Mouse (Mus musculus) retina, adult 2 months (tissue): ENCODE results near the gene Tmeff1.

ENCODE experiments used
- DNase-seq: peaks from one replicate; pipeline ENCODE4 v3.0.0-alpha.2; 2012; ENCODE audit warnings: low read depth, low spot score

Gene Tmeff1

DNA sequence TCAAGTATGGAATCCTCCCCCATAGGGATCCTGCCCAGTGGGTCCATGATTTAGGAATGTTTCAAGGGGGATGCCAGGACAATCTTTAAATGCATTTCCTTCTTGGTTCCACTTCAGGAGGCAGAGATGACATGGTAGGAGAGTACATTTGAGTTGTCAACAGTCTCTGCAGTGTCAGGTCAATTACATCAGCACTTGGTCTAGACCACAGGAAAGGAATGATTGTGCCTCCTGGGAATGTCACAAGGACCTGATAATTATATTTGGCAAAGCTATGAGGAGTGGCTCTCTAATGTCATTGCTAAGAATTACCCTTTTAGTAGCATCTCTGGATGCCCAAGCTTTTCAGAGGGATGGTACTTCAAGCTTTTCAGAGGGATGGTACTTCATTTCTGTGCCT lies 20.0 kb upstream of the Tmeff1 start:
- DNase-seq = no peak

DNA sequence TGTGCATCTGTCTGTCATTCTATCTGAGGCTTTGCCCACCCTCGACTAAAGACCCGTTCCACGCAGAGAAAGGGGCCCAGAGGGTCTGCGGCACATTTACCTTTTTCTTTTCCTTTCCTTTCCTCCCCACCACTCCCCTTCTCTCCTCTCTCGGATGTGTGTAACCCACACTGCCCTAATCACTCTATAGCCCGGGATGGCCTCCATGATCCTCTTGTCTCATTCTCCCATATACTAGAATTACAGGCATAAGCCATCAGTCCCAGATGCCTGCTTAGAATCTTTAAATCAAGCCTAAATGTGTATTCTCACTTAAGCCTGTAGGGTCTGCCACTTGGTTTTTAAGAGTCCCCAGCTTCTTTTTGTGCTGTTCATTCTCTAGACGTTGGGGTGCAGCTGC lies 8.6 kb upstream of the Tmeff1 start:
- no peak for DNase-seq

DNA sequence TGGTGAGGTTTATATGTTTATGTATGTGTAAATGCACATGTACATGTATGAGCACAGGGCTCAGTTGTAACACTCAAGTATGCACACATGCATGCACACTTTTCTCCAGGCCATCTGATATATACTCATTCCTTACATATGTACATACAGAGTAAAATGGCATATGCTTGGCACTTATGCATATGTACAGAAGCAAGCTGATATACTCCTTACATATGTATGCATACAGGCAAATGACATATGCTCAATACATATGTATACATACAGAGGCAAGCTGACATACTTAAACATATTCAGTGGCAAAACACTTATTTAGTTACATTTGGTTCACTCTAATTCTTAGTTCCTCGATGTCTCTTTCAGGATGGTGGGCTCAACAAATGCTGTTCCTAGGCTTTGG lies 7.1 kb upstream of the Tmeff1 start:
- DNase-seq = no peak

DNA sequence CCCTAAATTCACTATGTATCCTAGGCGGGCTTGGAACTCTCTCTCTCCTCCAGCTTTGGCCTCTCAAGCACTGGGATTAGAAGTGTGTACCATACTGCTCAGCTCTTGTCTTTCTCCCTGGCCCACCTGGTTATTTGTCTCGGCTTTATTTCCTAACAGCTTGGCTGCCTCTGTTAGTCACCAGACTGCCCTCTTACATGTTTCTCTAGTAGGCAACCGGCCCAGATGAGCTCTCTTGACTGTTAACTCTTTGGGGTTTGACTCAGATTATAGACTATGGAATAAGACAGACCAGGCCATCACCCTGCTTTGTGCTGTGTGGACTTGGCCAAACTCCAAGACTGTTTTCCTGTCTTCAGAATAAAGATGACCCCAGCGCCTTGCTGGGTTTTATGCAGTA lies 6.6 kb upstream of the Tmeff1 start:
- no peak for DNase-seq

DNA sequence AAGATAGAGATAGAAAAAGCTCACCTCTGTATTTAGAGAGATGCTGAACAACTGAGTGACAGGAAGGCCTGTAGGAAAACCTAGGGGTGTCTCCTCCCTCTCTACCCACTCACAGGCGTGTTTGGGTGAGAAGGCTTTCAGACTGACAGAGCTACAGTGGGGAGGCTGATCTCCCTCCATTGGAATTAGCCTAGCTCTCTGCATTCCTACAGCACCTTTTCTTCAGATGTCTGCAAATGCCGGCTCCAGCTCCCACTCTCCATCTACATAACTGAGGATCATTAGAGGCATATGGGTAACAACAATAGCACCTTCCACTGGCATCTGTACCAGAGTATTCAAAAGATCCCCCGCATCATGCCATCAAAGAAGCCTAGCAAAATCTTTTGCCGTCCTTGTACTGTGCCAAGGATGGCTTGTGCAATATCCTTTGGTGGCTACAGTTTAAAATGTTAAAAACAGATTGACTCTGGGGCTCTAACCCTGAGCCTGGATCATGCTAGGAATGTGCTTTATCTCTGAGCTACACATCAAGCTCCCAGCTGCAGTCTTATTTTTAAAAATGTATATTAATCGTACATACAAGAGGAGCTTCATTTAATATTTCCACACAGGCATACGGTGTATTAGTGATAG lies 5.4 kb upstream of the Tmeff1 start:
- no peak for DNase-seq

DNA sequence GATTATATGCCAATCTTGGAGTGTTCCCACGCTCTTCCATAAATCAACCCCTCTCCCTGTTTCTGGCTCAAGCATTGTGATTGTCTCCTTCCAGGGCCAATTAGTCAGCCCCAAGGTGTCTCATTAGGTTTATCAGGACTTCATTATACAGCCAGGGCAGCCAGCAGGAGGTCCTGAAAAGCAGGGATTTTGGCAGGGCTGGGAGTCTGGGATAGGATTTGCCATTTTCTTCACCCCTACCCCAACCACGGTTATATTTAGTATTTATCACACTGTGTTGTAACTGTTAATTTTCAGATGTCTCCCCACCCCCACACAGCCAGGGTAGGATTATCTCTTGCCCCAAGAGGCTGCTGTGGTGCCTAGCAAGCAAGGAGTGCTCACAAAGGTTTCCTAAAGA lies 3.8 kb upstream of the Tmeff1 start:
- DNase-seq = no peak

DNA sequence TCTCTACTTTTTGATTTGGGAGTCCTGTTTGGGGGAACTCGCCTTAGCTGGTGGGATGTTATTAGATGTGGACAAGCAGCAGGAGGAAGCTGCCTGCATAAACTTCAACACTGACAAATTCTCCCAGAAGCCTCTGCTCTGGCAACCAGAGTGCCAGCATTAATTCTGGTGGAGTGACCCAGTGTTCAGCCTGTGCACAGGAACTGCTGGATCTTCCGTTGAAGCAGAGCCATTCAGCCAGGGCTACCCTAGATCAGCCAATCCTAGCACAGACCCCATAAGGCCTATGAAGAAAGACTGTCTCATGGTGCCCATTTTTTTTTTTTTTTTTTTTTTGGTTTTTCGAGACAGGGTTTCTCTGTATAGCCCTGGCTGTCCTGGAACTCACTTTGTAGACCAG lies 3.0 kb upstream of the Tmeff1 start:
- DNase-seq = no peak

DNA sequence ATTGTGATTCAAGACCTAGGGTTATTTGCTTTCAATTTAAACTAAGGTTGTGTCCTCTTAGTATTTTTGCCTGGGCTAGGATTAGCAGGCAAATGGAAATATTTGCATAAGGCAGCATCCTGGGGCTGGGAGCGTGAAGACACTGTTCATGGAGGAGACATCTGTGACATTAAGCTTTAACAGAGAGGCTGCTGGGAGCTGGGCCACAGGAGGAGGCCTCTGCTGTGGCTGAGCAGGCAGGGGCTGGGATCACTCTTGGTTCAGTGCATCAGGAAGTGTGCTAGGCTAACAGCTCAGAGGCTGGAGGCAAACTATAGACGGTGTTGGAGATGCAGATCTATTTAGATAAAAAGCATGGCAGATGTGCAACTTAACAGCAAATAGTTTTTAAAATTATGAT lies 2.0 kb upstream of the Tmeff1 start:
- no peak for DNase-seq

DNA sequence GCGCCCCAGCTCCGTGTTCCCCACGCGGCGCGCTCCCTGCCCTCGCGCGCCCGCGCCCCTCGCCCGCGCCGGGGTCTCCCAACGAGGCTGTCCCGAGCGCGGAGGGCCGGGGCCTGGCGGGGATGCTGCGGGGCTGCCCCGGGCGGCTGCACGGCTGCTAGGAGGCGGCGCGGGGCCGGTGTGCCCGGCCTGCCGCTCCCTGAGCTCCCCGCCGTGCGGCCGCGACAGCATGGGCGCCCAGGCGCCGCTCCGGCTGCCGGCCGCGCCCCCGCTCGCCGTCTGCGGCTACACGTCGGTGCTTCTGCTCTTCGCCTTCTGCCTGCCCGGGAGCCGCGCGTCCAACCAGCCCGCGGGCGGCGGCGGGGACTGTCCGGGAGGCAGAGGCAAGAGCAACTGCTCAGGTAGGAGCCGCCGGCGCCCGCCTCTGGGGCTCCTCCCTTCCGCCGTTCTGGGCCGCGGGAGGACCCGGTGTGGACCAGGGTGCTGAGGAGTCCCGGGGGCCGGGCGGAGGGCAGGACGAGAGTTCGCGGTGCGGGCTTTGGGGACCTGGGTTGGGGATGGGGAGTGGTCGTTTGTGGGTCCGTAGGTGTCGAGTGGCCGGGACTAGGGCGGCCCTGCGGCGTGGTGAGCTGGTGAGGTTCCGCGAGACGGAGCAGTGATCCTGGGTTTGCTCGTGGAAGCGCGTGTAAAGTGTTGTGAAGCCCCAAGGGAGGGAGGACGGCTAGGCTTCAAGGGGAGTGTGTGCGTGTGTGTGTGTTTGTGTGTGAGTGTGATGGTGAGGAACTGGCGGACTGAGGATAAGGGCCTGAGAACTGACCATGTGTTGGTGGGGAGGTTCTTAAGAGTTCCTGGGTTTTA lies 496 bp downstream of the Tmeff1 start:
- no peak for DNase-seq

DNA sequence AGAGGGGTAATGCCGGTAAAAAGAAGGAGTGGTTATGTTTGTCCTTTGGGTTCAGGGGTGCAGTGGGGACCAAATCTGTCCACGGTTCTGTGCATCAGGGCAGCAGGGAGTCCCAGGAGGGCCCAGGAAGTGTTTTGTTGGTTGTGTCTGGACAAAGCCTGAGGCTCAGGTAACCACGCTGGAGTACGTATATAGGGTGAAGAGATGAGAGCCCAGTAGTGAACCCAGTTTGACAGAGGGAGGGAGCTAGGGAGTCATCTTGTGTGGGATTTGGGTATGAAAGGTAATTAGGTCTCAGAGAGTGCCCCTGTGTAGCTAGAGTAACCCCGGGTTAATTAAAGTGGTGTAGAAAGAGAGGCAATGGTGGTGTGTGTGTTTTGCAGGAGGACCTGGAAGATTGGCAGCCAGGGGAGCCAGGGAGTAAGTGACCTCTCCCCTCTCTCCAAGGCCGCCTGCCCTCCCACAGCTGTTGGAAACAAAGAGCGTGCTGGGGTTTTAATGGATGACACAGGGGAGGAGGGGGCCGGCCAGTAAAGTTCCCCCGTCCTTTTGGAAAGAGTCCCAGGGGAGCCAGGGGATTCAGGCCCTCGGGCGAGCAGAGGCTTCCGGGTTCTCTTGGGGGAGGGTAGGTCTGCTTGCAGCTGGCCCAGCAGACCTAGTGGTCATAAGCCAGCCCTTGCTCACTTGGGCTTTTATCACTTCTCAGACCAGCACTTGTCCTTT lies 1.3 kb downstream of the Tmeff1 start:
- DNase-seq = no peak

DNA sequence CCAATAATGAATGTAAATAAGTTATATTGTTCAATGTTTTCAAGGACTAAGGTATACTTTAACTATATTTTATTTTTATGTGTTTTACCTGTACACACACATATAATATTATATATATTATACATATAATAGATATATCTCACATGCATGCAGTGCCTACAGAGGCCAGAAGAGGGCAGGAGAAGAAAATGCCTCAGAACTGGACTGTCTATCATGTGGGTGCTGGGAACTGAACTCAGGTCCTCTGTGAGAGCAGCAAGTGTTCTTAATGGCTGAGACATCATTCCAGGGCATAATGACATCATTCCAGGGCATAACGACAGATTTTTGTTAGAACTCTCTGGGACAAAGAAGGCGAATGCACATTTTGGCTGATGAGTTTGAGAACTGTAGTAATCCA lies 2.6 kb downstream of the Tmeff1 start:
- no peak for DNase-seq

DNA sequence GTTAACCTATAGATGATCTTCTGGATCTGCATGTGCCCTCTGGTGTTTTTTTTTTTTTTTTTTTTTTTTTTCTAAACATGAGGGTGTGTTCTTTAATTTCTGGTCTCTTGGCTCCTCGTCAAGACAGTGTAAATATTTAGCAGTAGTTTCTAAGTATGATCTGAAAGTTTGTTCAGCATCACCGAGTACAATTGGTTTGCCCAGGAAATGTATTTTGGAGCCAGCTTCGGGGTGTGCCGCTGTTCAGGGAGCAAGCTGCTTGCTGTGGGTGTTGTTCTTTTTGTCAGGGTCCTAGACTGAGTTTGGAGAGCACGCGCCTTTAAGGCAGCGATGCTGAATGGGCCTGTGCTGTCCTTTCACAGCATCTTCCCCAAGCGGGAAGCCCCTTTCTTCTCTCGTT lies 3.6 kb downstream of the Tmeff1 start:
- DNase-seq = no peak

DNA sequence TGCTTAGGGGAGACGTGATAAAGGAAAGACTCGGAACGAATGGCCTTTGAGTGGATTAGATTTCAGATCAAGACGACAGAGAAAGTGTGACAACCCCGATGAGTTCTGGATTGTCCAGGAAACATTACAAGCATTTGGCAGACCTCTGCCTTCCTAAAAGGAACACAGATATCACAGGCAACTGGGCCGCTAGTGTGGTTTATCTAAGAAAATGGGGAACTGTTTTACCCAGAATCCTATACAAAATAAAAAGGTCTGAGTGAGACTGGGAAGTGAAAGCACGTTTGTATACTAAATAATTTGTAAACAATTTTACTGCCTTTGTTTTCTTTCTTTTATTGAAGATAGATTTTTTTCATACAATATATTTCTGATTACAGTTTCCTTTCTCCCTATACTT lies 5.9 kb downstream of the Tmeff1 start:
- DNase-seq = no peak

DNA sequence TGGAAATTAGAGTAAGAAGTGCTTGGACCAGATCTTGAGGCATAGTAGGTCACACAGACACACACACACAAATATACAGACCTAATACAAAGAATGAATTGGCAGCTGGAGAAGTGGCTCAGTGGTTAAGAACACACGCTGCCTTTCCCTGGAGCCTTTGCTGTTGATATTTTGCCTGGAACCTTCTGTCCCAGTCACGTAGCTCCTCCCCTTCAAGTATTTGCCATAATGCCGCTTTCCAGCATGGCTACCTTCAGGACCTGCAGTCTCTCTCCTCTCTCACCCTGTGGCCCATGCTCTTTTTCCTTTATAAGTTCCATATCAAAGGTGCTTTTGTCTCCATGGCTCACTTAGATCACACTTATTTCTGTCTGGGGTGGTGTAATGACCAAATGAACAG lies 6.4 kb downstream of the Tmeff1 start:
- DNase-seq = no peak

DNA sequence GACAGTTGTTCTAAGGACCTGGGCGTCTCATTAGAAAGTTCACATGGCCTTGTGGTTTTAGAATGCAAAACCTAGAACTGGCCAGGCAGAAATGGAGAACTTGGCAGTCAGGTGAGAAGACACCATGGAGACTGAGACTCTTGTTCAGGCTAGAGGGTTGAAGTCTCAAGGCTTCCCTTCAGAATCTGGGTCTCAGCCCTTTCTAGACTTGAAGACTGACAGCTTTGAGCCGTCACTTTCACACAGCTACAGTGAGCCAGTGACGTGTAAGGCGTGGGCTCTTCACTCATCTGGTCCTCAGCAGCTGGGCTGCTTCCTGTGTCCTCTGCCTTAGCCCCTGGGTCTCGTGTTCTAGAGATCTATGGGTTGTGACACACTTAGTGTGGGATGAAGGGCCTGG lies 7.4 kb downstream of the Tmeff1 start:
- DNase-seq = no peak

DNA sequence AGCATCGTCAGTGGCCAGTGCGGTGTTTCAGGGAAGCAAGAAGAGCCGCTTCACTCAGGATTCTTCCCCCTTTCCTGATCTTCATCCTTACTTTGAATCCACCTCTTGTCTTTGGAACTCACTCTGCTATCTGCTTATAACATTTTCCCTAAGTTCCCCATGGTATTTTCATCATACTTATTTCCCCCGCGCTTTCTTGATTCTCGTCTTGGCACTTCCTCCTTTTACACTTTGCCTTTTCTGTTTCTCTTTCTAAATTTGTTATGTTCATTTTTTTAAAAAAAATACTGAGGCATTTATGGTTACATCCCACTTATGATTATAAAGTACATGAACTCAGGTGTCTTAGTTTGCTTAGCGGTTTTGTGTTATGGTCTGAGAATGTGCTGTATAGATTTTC lies 7.9 kb downstream of the Tmeff1 start:
- no peak for DNase-seq

DNA sequence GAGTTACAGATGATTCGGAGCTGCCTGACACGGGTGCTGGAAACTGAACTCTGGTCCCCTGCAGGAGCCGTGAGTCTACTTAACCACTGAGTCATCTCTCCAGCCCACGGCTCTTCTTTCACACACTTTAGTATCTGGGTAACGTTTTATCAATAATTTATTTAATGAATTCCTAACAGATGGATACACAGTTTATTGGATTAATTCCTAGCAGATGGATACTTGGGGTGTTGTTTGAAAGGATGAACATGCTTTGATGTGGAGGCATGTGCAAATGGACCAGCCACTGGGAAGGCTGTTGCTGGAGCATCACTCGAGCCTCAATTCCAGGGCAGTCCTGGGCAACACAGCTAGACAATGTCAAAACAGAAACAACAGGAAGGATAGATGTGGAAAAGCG lies 11.1 kb downstream of the Tmeff1 start:
- no peak for DNase-seq

DNA sequence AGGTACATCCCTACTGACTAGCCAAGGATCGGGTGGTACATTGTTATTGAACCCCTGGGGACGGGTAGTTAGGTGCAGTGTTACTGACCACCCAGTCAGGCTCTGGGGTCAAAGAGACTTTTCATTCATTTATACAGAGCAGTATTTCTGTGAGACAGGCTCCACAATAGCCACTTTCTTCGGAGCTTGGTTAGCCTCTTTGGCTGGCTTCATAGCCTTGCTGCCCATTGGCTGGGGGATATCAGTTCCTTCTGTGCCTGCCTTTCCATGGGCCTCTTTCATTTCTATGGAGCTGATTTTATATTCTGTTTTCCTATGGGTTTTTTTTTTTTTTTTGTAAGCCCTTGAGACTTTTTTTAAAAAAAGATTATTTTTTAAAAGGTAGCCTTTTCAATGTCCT lies 20.7 kb downstream of the Tmeff1 start:
- no peak for DNase-seq

DNA sequence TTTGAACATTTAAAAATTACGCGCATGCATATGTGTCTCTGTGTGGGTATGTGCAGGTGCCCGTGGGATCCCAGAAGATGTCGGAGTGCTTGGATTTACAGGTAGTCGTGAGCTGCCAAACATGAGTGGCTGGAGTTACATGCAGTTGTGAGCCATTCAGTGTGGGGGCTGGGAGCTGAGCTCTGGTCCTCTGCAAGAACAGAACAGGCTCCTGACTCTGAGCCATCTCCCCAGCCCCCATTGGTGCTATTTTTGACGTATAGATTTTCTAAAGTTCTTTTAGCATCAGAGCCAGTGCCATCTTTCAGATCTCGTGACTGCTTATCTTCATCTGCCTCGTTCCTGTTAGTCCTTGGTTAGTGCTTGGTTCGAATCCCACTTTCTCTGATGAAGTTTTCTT lies 24.5 kb downstream of the Tmeff1 start:
- no peak for DNase-seq

DNA sequence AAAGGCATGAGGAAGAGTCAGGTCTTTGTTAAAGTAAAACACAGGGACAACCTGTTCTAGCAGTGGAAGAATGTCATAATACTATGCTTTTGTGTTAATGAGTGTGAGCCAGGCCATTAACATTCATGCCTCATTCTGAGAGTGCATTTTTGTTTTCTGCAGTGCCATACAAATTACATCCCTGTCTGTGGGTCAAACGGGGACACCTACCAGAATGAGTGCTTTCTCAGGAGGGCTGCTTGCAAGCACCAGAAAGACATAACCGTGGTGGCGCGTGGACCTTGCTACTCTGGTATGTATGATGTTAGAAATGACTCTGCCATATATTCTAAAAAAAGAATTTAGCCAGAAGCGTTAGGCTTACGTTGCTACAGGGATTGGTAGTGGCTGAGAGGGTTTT lies 25.3 kb downstream of the Tmeff1 start:
- DNase-seq = no peak

DNA sequence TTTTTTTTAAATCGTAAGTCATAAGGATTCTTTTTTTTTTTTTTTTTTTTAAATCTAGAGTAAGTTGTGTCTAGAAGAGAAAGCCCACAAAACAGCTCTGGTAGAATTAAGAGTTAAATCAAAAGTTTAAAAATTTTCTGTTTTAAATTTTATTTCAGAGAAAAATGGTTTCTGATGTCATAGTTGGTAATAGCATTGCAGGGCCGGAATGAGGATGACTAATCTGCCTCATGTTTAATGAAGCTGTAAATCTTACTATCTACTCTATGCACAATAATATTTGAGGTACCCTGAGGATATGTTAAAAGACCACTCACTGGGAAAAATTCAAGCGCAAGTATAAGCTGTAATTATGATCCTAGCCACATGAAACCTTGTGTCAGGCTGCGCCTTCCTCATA lies 30.5 kb downstream of the Tmeff1 start:
- DNase-seq = no peak

DNA sequence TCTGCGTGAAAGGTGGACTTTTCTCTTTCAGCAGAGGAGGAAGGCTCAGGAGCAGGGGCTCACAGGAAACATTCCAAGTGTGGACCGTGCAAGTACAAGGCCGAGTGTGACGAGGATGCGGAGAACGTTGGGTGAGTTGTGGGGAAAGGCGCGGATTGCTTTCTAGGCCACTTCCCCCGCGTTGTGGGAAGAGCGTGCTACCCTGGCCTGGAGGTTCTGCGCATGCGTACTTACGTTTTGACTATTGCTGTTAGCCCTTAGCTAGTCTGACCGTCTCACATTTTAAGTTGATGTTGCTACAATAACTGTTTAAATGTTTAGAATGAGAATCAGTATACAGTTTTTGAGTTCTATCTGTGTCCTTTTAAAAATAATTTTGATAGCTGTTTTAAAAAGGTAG lies 32.2 kb downstream of the Tmeff1 start:
- DNase-seq = no peak

DNA sequence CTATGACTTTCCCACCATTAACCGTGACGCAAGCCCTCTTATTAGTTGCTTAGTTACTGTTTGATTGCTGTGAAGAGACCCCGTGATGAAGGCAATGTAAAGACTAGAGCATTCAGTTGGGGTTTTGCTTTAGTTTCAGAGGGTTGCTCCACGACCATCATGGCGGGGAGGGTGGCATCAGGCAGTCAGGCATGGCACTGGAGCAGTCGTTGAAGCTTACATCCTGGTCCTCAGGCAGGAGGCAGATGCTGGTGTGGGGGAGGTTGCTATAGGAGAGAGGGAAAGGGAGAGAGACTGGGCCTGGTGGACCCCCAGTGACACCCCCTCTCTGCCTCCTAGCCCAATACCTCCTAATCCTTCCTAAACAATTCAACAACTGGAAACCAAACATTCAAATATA lies 35.1 kb downstream of the Tmeff1 start:
- no peak for DNase-seq
